Mouse (Mus musculus): ENCODE results near the gene Prkcb.

DNA sequence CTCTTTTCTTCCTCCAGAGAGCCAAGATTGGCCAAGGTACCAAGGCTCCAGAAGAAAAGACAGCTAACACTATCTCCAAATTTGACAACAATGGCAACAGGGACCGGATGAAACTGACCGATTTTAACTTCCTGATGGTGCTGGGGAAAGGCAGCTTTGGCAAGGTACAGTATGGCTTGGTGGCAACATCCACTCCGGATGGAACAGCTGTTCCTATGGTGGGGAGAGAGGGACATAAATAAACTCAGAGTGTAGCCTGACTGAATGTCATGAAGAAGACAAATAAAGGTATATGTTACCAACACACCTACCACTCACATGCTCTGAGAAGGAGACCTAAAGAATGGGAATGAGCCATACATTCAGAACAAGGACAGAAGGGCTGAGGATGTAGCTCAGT lies 256.1 kb downstream of the Prkcb start:
- TF ChIP-seq GATA1 (IDR thresholded peaks at IDR 0.05; ENCODE audit: borderline replicate concordance, low read length) (no peak), FLI1 (IDR thresholded peaks at IDR 0.05; ENCODE audit: low read length) (no peak)

Data from megakaryocyte, embryonic 14.5 days (primary cell).